Mouse (Mus musculus) B cell, adult 2 months (primary cell): Measurements from ENCODE around the gene She.
"Not testable (repeated sequence)": the region's sequence is repeated elsewhere in the genome, so short reads cannot be mapped to it uniquely, and the experiment has no call there.

Experiments
- DNase-seq, 2 experiments: peaks; one replicate each; pipeline ENCODE4 v3.0.0; 2022

She gene

DNA sequence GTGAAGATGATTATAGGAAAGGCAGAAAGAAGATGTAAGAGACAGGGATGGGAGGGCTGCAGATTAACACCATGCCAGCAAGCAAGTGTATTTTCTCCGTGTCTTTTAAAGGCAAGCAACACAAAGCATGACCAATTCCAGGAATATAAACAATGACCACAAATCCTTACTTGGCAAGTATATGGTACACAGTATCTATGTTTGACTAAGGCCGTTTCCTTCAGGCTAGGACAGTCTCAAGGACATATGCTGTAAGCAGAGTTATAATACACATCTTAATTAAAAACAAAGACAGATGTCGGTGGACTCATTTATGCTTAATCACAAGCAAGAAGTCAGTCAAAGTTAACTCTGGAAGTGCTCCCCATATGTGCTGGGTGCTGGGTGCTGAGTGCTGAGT lies 12.6 kb upstream of the She start:
- DNase-seq = no peak

DNA sequence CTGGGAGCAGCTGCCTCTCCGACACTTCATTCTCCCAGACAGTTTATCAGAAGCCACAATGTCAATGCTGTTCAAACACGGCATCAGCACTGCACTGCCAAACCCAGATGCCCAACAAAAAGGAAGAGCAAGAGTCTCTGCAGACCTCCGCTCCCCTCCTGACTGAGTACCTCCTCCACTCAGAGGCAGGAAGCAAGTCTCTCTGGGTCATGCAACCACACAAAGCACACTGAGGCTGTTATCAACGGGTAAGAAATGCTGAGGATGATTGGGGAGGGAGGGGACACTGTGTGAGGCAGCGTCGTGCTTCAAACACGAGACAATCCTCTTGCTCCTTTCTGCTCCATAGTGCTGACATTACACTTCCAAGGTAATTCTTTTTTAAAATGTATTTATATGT lies 11.3 kb upstream of the She start:
- no peak for DNase-seq

DNA sequence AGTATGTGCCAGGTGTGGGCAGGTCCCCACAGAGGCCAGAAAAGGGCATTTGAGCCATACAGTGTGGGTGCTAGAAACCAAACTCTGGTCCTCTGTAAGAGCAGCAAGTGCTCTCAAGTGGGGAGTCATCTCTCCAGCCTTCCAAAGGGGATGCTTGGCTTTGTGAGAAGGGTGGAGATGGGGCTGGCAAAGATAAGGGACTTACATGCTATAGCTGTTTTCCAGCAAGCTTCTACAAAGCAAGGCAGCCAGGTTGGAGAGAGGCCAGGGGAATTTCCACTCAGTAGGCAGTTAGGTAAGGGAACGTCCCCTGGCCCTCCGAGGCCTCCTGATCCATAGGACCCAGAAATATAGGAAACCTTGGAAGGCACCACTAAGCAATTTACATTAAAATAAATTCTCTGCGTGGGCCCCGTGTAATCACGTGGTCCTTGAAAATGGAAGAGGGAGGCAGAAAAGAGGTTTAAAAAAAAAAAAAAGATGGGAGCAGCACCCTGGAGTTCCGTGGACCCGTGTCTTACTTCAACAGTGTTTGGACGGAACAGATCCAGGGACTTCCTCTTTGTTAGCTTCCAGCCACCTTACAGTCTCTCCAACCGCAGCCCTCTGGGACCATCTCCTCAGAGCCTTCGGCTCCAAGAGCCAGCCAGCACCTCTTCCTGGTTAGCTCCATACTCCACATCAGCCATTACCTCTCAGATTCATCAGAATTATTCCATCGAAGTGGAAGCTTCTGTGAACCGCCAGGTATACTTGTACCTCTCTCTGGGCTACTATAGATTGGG lies 10.7 kb upstream of the She start:
- no peak for DNase-seq

- DNase-seq = no peak
Observed at GRCm38 (mm10) chr3:89821096-89821513, 10.1 kb upstream of the She start.

DNA sequence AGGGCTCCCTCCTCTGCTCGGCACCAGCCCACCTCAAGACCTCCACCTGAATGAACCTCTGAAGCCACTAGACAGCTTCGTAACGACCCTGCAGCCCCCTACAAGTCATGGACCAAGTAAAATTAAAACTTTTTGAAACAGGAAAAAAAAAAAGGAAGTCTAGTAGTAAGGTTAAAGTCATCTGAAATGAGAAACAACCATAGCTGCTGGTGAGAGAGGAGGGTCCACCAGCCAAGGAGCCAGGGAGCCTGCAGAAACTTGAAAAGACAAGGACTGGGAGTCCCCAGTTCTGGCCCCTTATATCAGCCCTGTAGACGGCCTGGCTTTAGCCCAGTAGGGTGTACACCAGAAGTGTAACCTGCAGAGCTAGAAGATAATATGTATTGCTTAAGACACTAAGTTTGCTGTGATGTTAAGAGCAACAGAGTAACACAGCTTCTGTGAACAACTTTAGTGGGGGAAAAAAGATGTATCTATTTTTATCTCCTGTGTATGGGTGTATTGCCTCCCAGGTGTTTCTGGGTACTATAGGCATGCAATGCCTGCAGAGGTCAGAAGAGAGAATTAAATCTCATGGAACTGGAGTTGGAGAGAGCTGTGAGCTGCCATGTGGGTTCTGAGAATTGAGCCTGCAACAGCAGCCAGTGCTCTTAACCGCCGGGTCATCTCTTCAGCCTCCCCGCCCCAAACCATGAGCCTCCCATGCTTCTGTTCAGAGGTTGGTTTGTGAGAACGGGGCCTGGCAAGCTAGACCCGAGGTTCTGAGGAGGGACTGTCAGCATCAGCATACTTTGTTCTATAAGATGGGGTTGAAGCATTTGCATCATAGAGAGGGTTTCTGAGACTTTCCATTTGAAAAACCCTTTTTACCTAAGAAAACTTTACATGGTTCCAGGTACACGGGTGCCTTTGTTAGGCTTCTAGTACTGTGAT lies 9.4 kb upstream of the She start:
- no peak for DNase-seq

GRCm38 (mm10) chr3:89823594-89823993 lies 7.6 kb upstream of the She start:
- DNase-seq = no peak

DNA sequence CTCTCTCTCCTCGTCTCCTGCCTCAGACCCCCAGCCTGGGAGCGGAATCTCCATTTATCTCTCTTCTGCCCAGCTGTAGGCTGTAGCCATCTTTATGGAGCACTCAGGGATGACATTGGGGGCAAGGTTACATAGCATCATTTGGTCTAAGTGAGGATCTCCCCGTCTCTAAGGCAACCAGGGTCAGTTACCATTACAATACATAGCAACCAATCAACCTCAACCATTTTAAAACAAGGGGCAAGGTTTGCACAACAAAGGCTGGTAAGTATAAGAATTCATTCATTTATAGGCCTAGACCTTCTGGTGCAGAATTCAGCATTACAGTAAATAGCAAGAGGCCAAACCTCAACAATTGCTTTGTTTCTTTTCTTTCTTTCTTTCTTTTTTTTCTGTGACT lies 4.9 kb upstream of the She start:
- no peak for DNase-seq

DNA sequence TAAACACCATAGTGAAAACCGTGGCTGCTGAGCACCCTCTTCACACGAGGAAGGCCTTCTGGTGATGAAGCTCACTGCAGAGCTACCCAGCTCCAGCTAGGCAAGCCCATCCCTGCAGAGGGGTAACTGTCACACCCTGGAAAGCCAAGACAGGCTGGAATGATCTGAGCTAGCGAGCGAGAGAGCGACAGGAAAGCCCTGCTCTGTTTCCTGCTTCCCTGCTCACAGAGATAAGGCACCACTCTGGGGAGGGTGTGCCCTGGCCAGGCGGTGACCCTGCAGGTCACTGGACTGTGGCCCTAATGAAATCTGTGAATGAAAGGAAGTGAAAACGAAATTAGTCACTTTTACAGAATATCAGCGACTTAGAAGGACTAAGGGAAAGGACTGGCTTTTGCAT lies 4.2 kb downstream of the She start:
- no peak for DNase-seq

DNA sequence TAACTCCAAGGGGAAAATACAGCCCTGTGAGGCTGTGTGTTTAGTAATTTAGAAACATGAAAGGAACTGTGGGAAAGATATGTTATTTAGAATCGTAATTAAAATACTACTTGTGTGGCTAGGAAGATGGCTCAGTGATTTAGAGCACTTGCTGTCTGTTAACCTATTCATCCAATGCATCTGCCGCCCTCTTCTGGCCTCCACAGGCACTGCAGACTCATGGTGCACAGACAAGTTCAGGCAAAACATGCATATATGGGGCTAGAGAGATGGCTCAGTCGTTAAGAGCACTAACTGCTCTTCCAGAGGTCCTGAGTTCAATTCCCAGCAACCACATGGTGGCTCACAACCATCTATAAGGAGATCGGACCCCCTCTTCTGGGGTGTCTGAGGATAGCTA lies 11.1 kb downstream of the She start:
- DNase-seq = peak; percentile 66 to 69

- peak; percentile 47 to 51 for DNase-seq
Observed at GRCm38 (mm10) chr3:89843148-89843547, 12.0 kb downstream of the She start.

DNA sequence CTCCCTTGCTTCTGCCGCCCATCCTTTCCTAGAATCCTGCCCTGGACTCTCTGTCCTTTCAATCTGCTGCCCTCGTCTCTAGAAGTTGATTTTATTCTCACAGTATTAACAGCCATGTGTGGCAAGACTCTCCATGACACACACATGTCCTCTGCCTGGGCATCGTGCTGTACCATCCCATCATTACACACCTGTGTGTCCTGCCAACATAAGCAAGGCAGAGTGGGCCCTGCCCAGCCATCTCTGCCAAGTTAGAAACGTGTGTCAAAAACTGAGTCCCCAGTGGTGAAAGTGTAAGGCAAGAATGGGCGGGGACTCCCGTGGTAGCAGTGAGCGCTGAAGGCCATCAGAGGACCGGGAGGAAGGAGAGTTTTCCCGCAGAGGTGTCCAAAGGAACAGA lies 14.6 kb downstream of the She start:
- no peak for DNase-seq

DNA sequence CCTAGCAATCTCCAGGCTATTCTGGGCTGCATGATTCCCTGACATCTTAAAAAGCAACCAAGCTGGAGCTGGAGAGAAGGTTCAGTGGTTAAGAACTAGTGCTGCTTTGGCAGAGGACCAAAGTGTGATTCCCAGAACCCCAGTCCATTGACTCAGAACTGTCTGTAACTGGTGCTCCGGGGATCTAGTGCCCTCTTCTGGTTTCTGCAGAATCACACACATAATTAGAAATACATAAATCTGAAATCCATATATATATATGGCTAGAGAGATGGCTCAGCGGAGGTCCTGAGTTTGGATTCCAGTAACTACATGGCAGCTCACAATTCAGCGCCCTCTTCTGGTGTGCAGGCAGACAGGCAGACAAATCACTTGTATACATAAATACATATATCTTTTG lies 16.0 kb downstream of the She start:
- no peak for DNase-seq

- no peak for DNase-seq
Observed at GRCm38 (mm10) chr3:89847596-89847995, 16.4 kb downstream of the She start.

DNA sequence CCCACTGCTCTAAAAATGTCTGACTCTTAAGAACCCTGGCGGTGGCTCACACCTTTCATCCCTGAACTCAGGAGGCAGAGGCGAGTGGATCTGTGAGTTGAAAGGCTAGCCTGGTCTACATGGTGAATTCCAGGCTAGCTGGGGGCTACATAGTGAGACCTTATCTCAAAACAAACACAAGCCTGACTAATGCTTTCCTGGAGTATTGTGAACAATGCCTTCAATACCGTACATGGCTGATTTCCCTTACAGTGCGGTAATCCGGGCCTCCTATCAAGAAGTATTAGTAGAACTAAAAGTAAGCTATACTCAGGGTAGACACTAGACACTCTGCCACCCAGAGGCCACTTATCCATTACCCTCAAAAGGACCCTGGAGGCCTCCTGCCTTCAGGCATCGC lies 16.9 kb downstream of the She start:
- DNase-seq = no peak

- DNase-seq = no peak
Observed at GRCm38 (mm10) chr3:89853752-89854151, 22.6 kb downstream of the She start.

GRCm38 (mm10) chr3:89857353-89857752 lies 26.2 kb downstream of the She start:
- DNase-seq = peak; percentile 56 to 62

DNA sequence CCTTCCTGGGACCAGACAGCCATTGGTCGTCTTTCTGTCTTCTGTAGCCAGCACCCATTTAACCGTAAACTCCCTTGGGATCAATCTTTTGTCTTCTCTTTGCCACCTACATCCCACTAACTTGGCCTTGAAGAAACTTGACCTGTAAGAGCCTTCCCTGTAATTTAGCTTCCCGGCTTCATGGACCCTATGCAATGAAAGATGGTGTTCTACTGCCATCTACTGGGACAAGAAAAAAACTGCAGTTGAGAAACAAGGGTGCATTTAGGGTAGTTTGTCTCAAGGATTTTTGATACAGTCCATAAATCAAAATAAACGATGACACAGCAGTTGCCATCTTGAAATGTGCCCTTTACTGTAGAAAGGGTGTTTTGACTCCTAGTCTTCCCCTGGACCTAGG lies 27.0 kb downstream of the She start:
- peak; percentile 58 to 59 for DNase-seq

DNA sequence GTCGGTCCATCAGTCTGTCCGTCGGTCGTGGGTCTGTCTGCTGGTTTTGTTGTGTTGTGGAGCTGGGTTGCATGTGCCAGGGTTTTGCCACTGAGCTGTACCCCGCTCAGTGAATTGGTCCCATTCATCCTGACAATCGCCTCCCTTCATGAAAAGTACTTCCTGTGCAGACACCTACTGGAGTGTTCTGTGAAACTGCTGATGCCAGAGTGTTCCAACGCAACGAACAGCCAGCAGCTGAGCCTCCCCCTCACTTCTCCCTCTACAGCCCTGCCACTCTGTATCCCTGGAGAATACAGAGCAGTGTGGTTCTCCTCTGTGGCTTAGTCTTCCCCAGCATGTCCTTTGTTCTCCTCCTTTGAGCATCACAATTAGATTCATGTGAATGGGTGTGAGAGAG lies 27.7 kb downstream of the She start:
- DNase-seq = no peak

DNA sequence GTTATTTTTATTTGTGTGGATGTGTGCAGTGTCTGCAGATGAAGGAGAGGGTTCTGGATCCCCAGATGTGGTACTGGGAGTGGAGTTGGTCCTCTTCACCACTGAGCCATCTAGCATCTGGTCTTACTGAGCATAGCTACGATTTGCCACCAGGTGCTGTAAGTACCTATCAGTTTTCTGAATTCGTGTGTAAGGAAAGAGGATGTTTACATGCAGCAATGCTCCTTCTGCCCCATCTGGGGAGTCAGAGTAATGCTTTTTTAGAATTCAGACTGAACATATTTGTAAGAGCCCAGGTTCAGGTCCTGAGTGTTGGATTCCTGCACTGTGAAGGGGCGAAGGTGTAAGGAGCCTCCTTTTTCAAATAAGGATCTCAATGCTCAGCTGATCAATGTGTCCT lies 28.8 kb downstream of the She start:
- no peak for DNase-seq

DNA sequence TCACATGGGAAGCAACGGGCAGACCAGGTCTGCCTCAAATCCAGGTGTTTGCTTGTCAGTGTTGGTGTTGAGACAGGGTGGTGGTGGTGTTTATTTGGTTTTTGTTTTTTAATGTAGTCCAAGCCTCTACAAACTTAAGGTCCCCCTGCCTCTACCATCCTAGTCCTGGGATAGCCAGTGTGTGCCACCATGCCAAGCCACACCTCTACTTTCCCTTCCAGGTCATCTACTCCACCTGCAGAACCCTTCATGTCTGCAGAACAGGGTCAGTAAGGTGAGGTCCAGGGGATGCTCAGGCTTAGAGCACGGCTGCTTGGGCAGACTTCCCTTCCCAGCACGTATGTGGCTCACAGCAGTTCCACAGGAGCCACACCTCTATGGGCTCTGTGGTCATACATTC lies 29.2 kb downstream of the She start:
- DNase-seq = no peak

- DNase-seq = no peak
Observed at GRCm38 (mm10) chr3:89861070-89861469, 29.9 kb downstream of the She start.

GRCm38 (mm10) chr3:89862182-89862761 lies 31.1 kb downstream of the She start:
- DNase-seq = no peak

DNA sequence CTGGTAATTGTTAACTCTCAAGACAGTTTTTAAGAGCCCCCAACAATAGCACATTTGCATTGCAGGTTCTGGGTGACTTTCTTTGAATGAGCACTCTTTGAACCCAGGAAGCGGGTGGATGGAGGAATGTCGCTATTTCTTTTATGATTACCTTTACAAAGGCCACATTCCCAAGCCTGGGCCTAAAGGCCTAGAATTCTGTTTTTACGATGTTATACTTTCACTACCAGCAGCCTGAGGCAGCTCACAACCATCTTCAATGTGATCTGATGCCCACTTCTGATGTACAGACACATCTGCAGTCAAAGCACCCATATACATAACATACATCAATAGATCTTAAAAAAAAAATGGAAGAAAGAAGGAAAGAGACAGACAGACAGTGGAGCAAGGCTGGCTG lies 32.1 kb downstream of the She start:
- DNase-seq = not testable (repeated sequence)
